ENCODE assay signal across 8 mouse cellular contexts in genomic region chr5:136084891-136085651, GRCm38 (mm10). TPM values are rescaled to one million over a fixed set of nuclear protein-coding genes. Genes with fewer than 3 reads are reported as not detected.
DNase-seq lines count a peak whose midpoint lies in the region; ATAC-seq lines count a peak whose summit lies in the region.

No protein-coding gene starts in this region.

- peak overlapping the region; percentile 95 for H3K4me2 ChIP-seq in embryonic facial prominence, embryonic 11.5 days (ENCODE audit: low read depth, low read length)
- H3K4me2 ChIP-seq in stomach, embryonic 14.5 days (replicated peaks; ENCODE audit: low read depth, low read length): peak overlapping the region; percentile 83

- no peak overlapping the region for H3K9ac ChIP-seq in embryonic facial prominence, embryonic 11.5 days (replicated peaks; ENCODE audit: low read length)
- H3K9ac ChIP-seq in stomach, embryonic 14.5 days (replicated peaks; ENCODE audit: low read depth, low read length): no peak overlapping the region

- peaks cover 13% of the 10 kb centered on the region for H3K27me3 ChIP-seq in embryonic facial prominence, embryonic 11.5 days (ENCODE audit: control insufficient read depth, insufficient read depth, low read length)
- H3K27me3 ChIP-seq in stomach, embryonic 14.5 days (ENCODE audit: control insufficient read depth, insufficient read depth, low read length): no peaks in the 10 kb centered on the region

- H3K27ac ChIP-seq in embryonic facial prominence, embryonic 11.5 days (replicated peaks; ENCODE audit: low read depth, low read length): no peak overlapping the region
- H3K27ac ChIP-seq in stomach, embryonic 14.5 days (ENCODE audit: low read length): no peak overlapping the region

- ATAC-seq in embryonic facial prominence, embryonic 11.5 days (replicated peaks; ENCODE audit: insufficient number of reproducible peaks, low FRiP score, low TSS enrichment, low read depth): no peak
- peak; percentile 39 for ATAC-seq in megakaryocyte, adult 5-6 weeks (ENCODE audit: poor library complexity, severe bottlenecking)
- ATAC-seq in stomach, embryonic 14.5 days (ENCODE audit: insufficient number of reproducible peaks, insufficient read depth, low FRiP score, low read depth): no peak

- peak overlapping the region; percentile 53 for H3K4me3 ChIP-seq in embryonic facial prominence, embryonic 11.5 days (ENCODE audit: low read depth, low read length)
- H3K4me3 ChIP-seq in stomach, embryonic 14.5 days (ENCODE audit: low read depth, low read length): peak overlapping the region; percentile 46

- H3K36me3 ChIP-seq in embryonic facial prominence, embryonic 11.5 days (replicated peaks; ENCODE audit: control insufficient read depth, insufficient read depth, low read depth, low read length): no peaks in the 10 kb centered on the region
- no peaks in the 10 kb centered on the region for H3K36me3 ChIP-seq in stomach, embryonic 14.5 days (ENCODE audit: control insufficient read depth, insufficient read depth, low read length)

- H3K4me1 ChIP-seq in embryonic facial prominence, embryonic 11.5 days (ENCODE audit: control insufficient read depth, insufficient read depth, low read length): no peaks in the 10 kb centered on the region; the same call in 1 of the 2 replicates
- peaks cover 10% of the 10 kb centered on the region; the same call in 1 of the 2 replicates for H3K4me1 ChIP-seq in stomach, embryonic 14.5 days (ENCODE audit: control insufficient read depth, insufficient read depth, low read length)

- DNase-seq in gastrocnemius, adult 18-20 months (ENCODE audit: low spot score): peak; percentile 67
- DNase-seq in gastrocnemius, postnatal 4 days (ENCODE audit: low spot score in 2 of 2): no peak
- peak; percentile 80 for DNase-seq in adrenal gland, adult 2 months
- DNase-seq in embryonic facial prominence, embryonic 11.5 days (ENCODE audit: low spot score): peak; percentile 55
- peak; percentile 66 for DNase-seq in induced T-regulatory cell, adult 2 months (ENCODE audit: low read depth)
- no peak for DNase-seq in frontal cortex, postnatal 36 days (ENCODE audit: low spot score in 2 of 2)

- 4% methylated on average over 21 of the region's 21 CpGs for WGBS in embryonic facial prominence, embryonic 11.5 days
- WGBS in stomach, embryonic 14.5 days: 18% methylated on average over 21 of the region's 21 CpGs

- H3K9me3 ChIP-seq in embryonic facial prominence, embryonic 11.5 days (replicated peaks; ENCODE audit: control insufficient read depth, low read length): no peaks in the 10 kb centered on the region
- H3K9me3 ChIP-seq in stomach, embryonic 14.5 days (ENCODE audit: control insufficient read depth, low read depth, low read length): no peaks in the 10 kb centered on the region

RNA-seq across cellular contexts. Expression of gene Rasa4, which starts 1.4 kb away (rescaled TPM):
- 10 to 100 TPM; 32.3 to 34.8 TPM for total RNA-seq in gastrocnemius, adult 18-20 months (2021)
- 1 to 10 TPM; 7.4 TPM for total RNA-seq in gastrocnemius, postnatal 4 days (2021)
- total RNA-seq in adrenal gland, adult 2 months (2021): 10 to 100 TPM; 10.5 to 14.7 TPM
- 29.5 and 34.4 TPM in 2 replicates for polyA plus RNA-seq in adrenal gland, adult 2 months (2012; rRNA removed)
- 3.8 and 5.5 TPM in 2 replicates for polyA plus RNA-seq in embryonic facial prominence, embryonic 11.5 days (2014; fragmentation: Nextera tagmentation; extraction: Ambion mirVana)
- 36.2 and 40.9 TPM in 2 replicates for total RNA-seq in megakaryocyte, adult 5-6 weeks (2015)
- 26.0 and 33.8 TPM in 2 replicates for total RNA-seq in megakaryocyte, adult 5-6 weeks (2017)
- 10.2 and 11.0 TPM in 2 replicates for polyA plus RNA-seq in stomach, embryonic 14.5 days (2014; fragmentation: Nextera tagmentation; extraction: Ambion mirVana)

RNA-seq across cellular contexts. Expression of gene Upk3bl, which starts 30.8 kb away (rescaled TPM):
- total RNA-seq in gastrocnemius, adult 18-20 months (2021): not detected
- total RNA-seq in gastrocnemius, postnatal 4 days (2021): under 1 TPM; 0.26 to 0.66 TPM
- under 1 TPM in 1 of 2 experiments, not detected in 1; 0.35 TPM for total RNA-seq in adrenal gland, adult 2 months (2021)
- polyA plus RNA-seq in adrenal gland, adult 2 months (2012; rRNA removed): 0.30 TPM in 1 of 2 replicates, not detected in the other
- 6.2 and 6.4 TPM in 2 replicates for polyA plus RNA-seq in embryonic facial prominence, embryonic 11.5 days (2014; fragmentation: Nextera tagmentation; extraction: Ambion mirVana)
- total RNA-seq in megakaryocyte, adult 5-6 weeks (2015): not detected in 2 replicates
- total RNA-seq in megakaryocyte, adult 5-6 weeks (2017): not detected in 2 replicates
- polyA plus RNA-seq in stomach, embryonic 14.5 days (2014; fragmentation: Nextera tagmentation; extraction: Ambion mirVana): 62.4 and 63.0 TPM in 2 replicates

RNA-seq across cellular contexts. Expression of gene Polr2j, which starts 31.4 kb away (rescaled TPM):
- total RNA-seq in gastrocnemius, adult 18-20 months (2021): 10 to 100 TPM; 65.1 to 72.1 TPM
- total RNA-seq in gastrocnemius, postnatal 4 days (2021): 10 to 100 TPM; 81.3 to 86.7 TPM
- total RNA-seq in adrenal gland, adult 2 months (2021): 10 to 100 TPM; 88.6 to 94.3 TPM
- polyA plus RNA-seq in adrenal gland, adult 2 months (2012; rRNA removed): 22.3 and 34.0 TPM in 2 replicates
- polyA plus RNA-seq in embryonic facial prominence, embryonic 11.5 days (2014; fragmentation: Nextera tagmentation; extraction: Ambion mirVana): 266 and 267 TPM in 2 replicates
- total RNA-seq in megakaryocyte, adult 5-6 weeks (2015): 94.7 and 103 TPM in 2 replicates
- total RNA-seq in megakaryocyte, adult 5-6 weeks (2017): 105 and 117 TPM in 2 replicates
- polyA plus RNA-seq in stomach, embryonic 14.5 days (2014; fragmentation: Nextera tagmentation; extraction: Ambion mirVana): 239 and 243 TPM in 2 replicates

RNA-seq across cellular contexts. Expression of gene Upk3b, which starts 46.8 kb away (rescaled TPM):
- under 1 TPM in 1 of 2 experiments, not detected in 1; 0.07 TPM for total RNA-seq in gastrocnemius, adult 18-20 months (2021)
- total RNA-seq in gastrocnemius, postnatal 4 days (2021): under 1 TPM; 0.10 to 0.23 TPM
- 10 to 100 TPM in 1 of 2 experiments, 1 to 10 TPM in 1; 8.8 to 10.8 TPM for total RNA-seq in adrenal gland, adult 2 months (2021)
- 8.5 and 8.9 TPM in 2 replicates for polyA plus RNA-seq in adrenal gland, adult 2 months (2012; rRNA removed)
- polyA plus RNA-seq in embryonic facial prominence, embryonic 11.5 days (2014; fragmentation: Nextera tagmentation; extraction: Ambion mirVana): 0.65 and 0.85 TPM in 2 replicates
- total RNA-seq in megakaryocyte, adult 5-6 weeks (2015): not detected in 2 replicates
- total RNA-seq in megakaryocyte, adult 5-6 weeks (2017): not detected in 2 replicates
- 23.7 and 27.1 TPM in 2 replicates for polyA plus RNA-seq in stomach, embryonic 14.5 days (2014; fragmentation: Nextera tagmentation; extraction: Ambion mirVana)

RNA-seq across cellular contexts. Expression of gene Lrwd1, which starts 50.8 kb away (rescaled TPM):
- total RNA-seq in gastrocnemius, adult 18-20 months (2021): 1 to 10 TPM; 4.2 to 4.4 TPM
- total RNA-seq in gastrocnemius, postnatal 4 days (2021): 10 to 100 TPM; 10.2 to 11.7 TPM
- 10 to 100 TPM in 1 of 2 experiments, 1 to 10 TPM in 1; 8.0 to 11.9 TPM for total RNA-seq in adrenal gland, adult 2 months (2021)
- 24.8 and 26.6 TPM in 2 replicates for polyA plus RNA-seq in adrenal gland, adult 2 months (2012; rRNA removed)
- 42.1 and 45.1 TPM in 2 replicates for polyA plus RNA-seq in embryonic facial prominence, embryonic 11.5 days (2014; fragmentation: Nextera tagmentation; extraction: Ambion mirVana)
- total RNA-seq in megakaryocyte, adult 5-6 weeks (2015): 12.3 and 16.0 TPM in 2 replicates
- total RNA-seq in megakaryocyte, adult 5-6 weeks (2017): 40.9 and 58.5 TPM in 2 replicates
- polyA plus RNA-seq in stomach, embryonic 14.5 days (2014; fragmentation: Nextera tagmentation; extraction: Ambion mirVana): 28.7 and 28.8 TPM in 2 replicates

Comparison
In these comparisons a context has a peak if more than half of its experiments do, and no peak if none do; other contexts are left out.
1. DNase-seq: peak in gastrocnemius, adult 18-20 months (single experiment), adrenal gland, adult 2 months (single experiment), embryonic facial prominence, embryonic 11.5 days (single experiment) and induced T-regulatory cell, adult 2 months (single experiment); none in gastrocnemius, postnatal 4 days (0 of 2) and frontal cortex, postnatal 36 days (0 of 2).